Mouse (Mus musculus) CH12.LX (cell line): Measurements from ENCODE around the gene Nop53. TPM values are rescaled to one million over a fixed set of nuclear protein-coding genes. Genes with fewer than 3 reads are reported as not detected.

ENCODE experiments used
- DNase-seq: peaks from one replicate; pipeline ENCODE4 v3.0.0-alpha.2; 2013; ENCODE audit errors: extremely low read depth
- H3K27ac ChIP-seq: 2 replicates; pipeline ENCODE4 v1.5.1; 2012; ENCODE audit warnings: low read depth, mild to moderate bottlenecking, control low read depth, moderate library complexity; ENCODE audit not compliant: insufficient read depth
- H3K27me3 ChIP-seq: replicated peaks from 2 replicates; pipeline ENCODE3; 2012; ENCODE audit warnings: inconsistent platforms
- H3K36me3 ChIP-seq, 2 experiments: replicated peaks in 1 of 2; 2 replicates each; pipeline versions ENCODE3 to v1.6.1; 2012; ENCODE audit warnings: inconsistent platforms in 1 of 2, low read length in 1 of 2, mild to moderate bottlenecking in 1 of 2, mixed read lengths in 1 of 2, moderate library complexity in 1 of 2; ENCODE audit not compliant: control insufficient read depth in 1 of 2, insufficient read depth in 1 of 2
- H3K4me1 ChIP-seq, 2 experiments: 2 replicates each; pipeline ENCODE4 v1.6.1; 2012; ENCODE audit warnings: inconsistent platforms in 1 of 2, moderate library complexity in 1 of 2; ENCODE audit not compliant: insufficient read depth in 2 of 2, control insufficient read depth in 1 of 2
- H3K4me2 ChIP-seq: 2 replicates; pipeline ENCODE4 v1.6.1; 2012; ENCODE audit warnings: low read depth, mild to moderate bottlenecking, control low read depth; ENCODE audit not compliant: poor library complexity, insufficient read depth, severe bottlenecking
- H3K4me3 ChIP-seq, 3 experiments: fragments of 150-350 bp in 1 of 3; sonication (generic) in 1 of 3; replicated peaks in 1 of 3; 2 replicates each; pipeline versions ENCODE3 to v1.5.1; 2011 to 2012; ENCODE audit warnings: low read depth in 2 of 3, low read length in 2 of 3, mild to moderate bottlenecking in 2 of 3, moderate library complexity in 2 of 3, control low read depth in 1 of 3, improper control_type of control experiment in 1 of 3, inconsistent platforms in 1 of 3, mixed read lengths in 1 of 3; ENCODE audit not compliant: poor library complexity in 1 of 3
- H3K79me2 ChIP-seq: replicated peaks from 2 replicates; pipeline ENCODE4 v1.6.1; 2012; ENCODE audit warnings: mild to moderate bottlenecking, moderate library complexity; ENCODE audit not compliant: control insufficient read depth, poor library complexity, insufficient read depth, severe bottlenecking; ENCODE audit errors: extremely low read depth
- H3K9ac ChIP-seq: 2 replicates; pipeline ENCODE4 v1.6.1; 2012; ENCODE audit warnings: low read depth, mild to moderate bottlenecking, control low read depth, moderate library complexity; ENCODE audit not compliant: insufficient read depth
- H3K9me3 ChIP-seq: replicated peaks from 2 replicates; pipeline ENCODE3; 2012; ENCODE audit warnings: low read length, inconsistent platforms, mixed read lengths
- BHLHE40 ChIP-seq: IDR thresholded peaks from 2 replicates; pipeline ENCODE4 v1.6.1; 2011; ENCODE audit warnings: mild to moderate bottlenecking, low read depth, low read length, improper control_type of control experiment
- CHD1 ChIP-seq: IDR thresholded peaks from 2 replicates; pipeline ENCODE4 v1.6.1; 2012; ENCODE audit warnings: low read depth, low read length, improper control_type of control experiment, inconsistent platforms
- CHD2 ChIP-seq: IDR thresholded peaks from 2 replicates; pipeline ENCODE4 v1.6.1; 2011; ENCODE audit warnings: low read length, improper control_type of control experiment
- CTCF ChIP-seq, 2 experiments: IDR thresholded peaks in 1 of 2; conservative IDR thresholded peaks in 1 of 2; 2 replicates each; pipeline ENCODE4 v1.5.1; 2011 to 2012; ENCODE audit warnings: low read depth in 2 of 2, low read length in 2 of 2, improper control_type of control experiment in 1 of 2, inconsistent platforms in 1 of 2, mild to moderate bottlenecking in 1 of 2, moderate library complexity in 1 of 2
- E2F4 ChIP-seq: IDR thresholded peaks from 2 replicates; pipeline ENCODE4 v1.6.1; 2011; ENCODE audit warnings: low read depth, low read length, improper control_type of control experiment; ENCODE audit not compliant: insufficient replicate concordance
- ELF1 ChIP-seq: IDR thresholded peaks from 2 replicates; pipeline ENCODE4 v1.6.1; 2014; ENCODE audit warnings: low read depth, mild to moderate bottlenecking, inconsistent platforms, low read length, improper control_type of control experiment
- EP300 ChIP-seq: IDR thresholded peaks from 2 replicates; pipeline ENCODE4 v1.6.1; 2011; ENCODE audit warnings: low read length, improper control_type of control experiment
- ETS1 ChIP-seq: conservative IDR thresholded peaks from 2 replicates; pipeline ENCODE4 v1.6.1; 2012; ENCODE audit warnings: low read depth, mild to moderate bottlenecking, inconsistent platforms, low read length, improper control_type of control experiment, moderate library complexity
- GABPA ChIP-seq: IDR thresholded peaks from 2 replicates; pipeline ENCODE4 v1.6.1; 2012; ENCODE audit warnings: low read depth, low read length, improper control_type of control experiment, inconsistent platforms; ENCODE audit not compliant: insufficient replicate concordance
- HCFC1 ChIP-seq: IDR thresholded peaks from 2 replicates; pipeline ENCODE4 v1.6.1; 2012; ENCODE audit warnings: low read depth, mild to moderate bottlenecking, inconsistent platforms, low read length, improper control_type of control experiment
- IRF4 ChIP-seq: IDR thresholded peaks from 2 replicates; pipeline ENCODE4 v1.6.1; 2014; ENCODE audit warnings: low read depth, mild to moderate bottlenecking, inconsistent platforms, low read length, improper control_type of control experiment
- JUND ChIP-seq: conservative IDR thresholded peaks from 2 replicates; pipeline ENCODE4 v1.6.1; 2011; ENCODE audit warnings: low read depth, low read length, improper control_type of control experiment
- KAT2A ChIP-seq: IDR thresholded peaks from 2 replicates; pipeline ENCODE4 v1.6.1; 2012; ENCODE audit warnings: low read length, improper control_type of control experiment, inconsistent platforms; ENCODE audit not compliant: insufficient replicate concordance
- MAFK ChIP-seq: IDR thresholded peaks from 2 replicates; pipeline ENCODE4 v1.6.1; 2011; ENCODE audit warnings: low read length, improper control_type of control experiment; ENCODE audit not compliant: insufficient replicate concordance
- MAX ChIP-seq: IDR thresholded peaks from 2 replicates; pipeline ENCODE4 v1.6.1; 2011; ENCODE audit warnings: low read length, improper control_type of control experiment
- MAZ ChIP-seq: IDR thresholded peaks from 2 replicates; pipeline ENCODE4 v1.6.1; 2012; ENCODE audit warnings: low read depth, mild to moderate bottlenecking, inconsistent platforms, low read length, improper control_type of control experiment, moderate library complexity
- MYC ChIP-seq: IDR thresholded peaks from 2 replicates; pipeline ENCODE4 v1.6.1; 2011; ENCODE audit warnings: low read depth, mild to moderate bottlenecking, improper control_type of control experiment, low read length
- NELFE ChIP-seq: IDR thresholded peaks from 2 replicates; pipeline ENCODE4 v1.6.1; 2011; ENCODE audit warnings: low read depth, low read length, improper control_type of control experiment
- PAX5 ChIP-seq: IDR thresholded peaks from 2 replicates; pipeline ENCODE4 v1.6.1; 2012; ENCODE audit warnings: low read length, inconsistent platforms, mixed read lengths
- POLR2A ChIP-seq: IDR thresholded peaks from 2 replicates; pipeline ENCODE4 v1.6.1; 2011; ENCODE audit warnings: low read depth, mild to moderate bottlenecking, improper control_type of control experiment, low read length
- RAD21 ChIP-seq: IDR thresholded peaks from 2 replicates; pipeline ENCODE4 v1.6.1; 2011; ENCODE audit warnings: low read depth, mild to moderate bottlenecking, low read length, improper control_type of control experiment, moderate library complexity
- RCOR1 ChIP-seq: conservative IDR thresholded peaks from 2 replicates; pipeline ENCODE4 v1.6.1; 2012; ENCODE audit warnings: low read depth, mild to moderate bottlenecking, inconsistent platforms, low read length, improper control_type of control experiment
- SIN3A ChIP-seq: IDR thresholded peaks from 2 replicates; pipeline ENCODE4 v1.6.1; 2012; ENCODE audit warnings: low read length, improper control_type of control experiment, inconsistent platforms
- SMC3 ChIP-seq: IDR thresholded peaks from 2 replicates; pipeline ENCODE4 v1.6.1; 2011; ENCODE audit warnings: low read depth, low read length, improper control_type of control experiment
- TBP ChIP-seq: conservative IDR thresholded peaks from 2 replicates; pipeline ENCODE4 v1.6.1; 2011; ENCODE audit warnings: low read depth, low read length, improper control_type of control experiment
- TCF12 ChIP-seq: IDR thresholded peaks from 2 replicates; pipeline ENCODE4 v1.6.1; 2014; ENCODE audit warnings: low read depth, mild to moderate bottlenecking, inconsistent platforms, low read length, improper control_type of control experiment
- USF1 ChIP-seq: IDR thresholded peaks from 2 replicates; pipeline ENCODE4 v1.6.1; 2014; ENCODE audit warnings: low read depth, mild to moderate bottlenecking, inconsistent platforms, low read length, improper control_type of control experiment
- USF2 ChIP-seq: conservative IDR thresholded peaks from 2 replicates; pipeline ENCODE4 v1.6.1; 2011; ENCODE audit warnings: low read depth, low read length, improper control_type of control experiment
- ZC3H11A ChIP-seq: IDR thresholded peaks from 2 replicates; pipeline ENCODE4 v1.6.1; 2012; ENCODE audit warnings: low read depth, mild to moderate bottlenecking, inconsistent platforms, low read length, improper control_type of control experiment
- ZKSCAN1 ChIP-seq: IDR thresholded peaks from 2 replicates; pipeline ENCODE4 v1.6.1; 2012; ENCODE audit warnings: low read depth, inconsistent platforms, low read length, improper control_type of control experiment, borderline replicate concordance
- ZMIZ1 ChIP-seq: IDR thresholded peaks from 2 replicates; pipeline ENCODE4 v1.6.1; 2012; ENCODE audit warnings: low read depth, mild to moderate bottlenecking, inconsistent platforms, low read length, improper control_type of control experiment
- ZNF384 ChIP-seq: IDR thresholded peaks from 2 replicates; pipeline ENCODE4 v1.6.1; 2012; ENCODE audit warnings: low read depth, low read length, improper control_type of control experiment, inconsistent platforms
- dilution Hi-C: fragments of 300-500 bp; cut with MboI; formaldehyde crosslinking; loops from 2 replicates; pipeline ENCODE4 v1.14.3; 2020; ENCODE audit warnings: low sequenced_read_pairs; ENCODE audit not compliant: extremely low pct_unique_long_range_greater_than_20kb, extremely low pct_ligation_motif_present
- in situ Hi-C: fragments of 300-500 bp; cut with MboI; formaldehyde crosslinking; loops from 3 replicates; pipeline ENCODE4 v1.14.3; 2019; ENCODE audit warnings: low sequenced_read_pairs, low pct_ligation_motif_present, low pct_unique_long_range_greater_than_20kb, mixed read lengths
- polyA plus RNA-seq: library from polyadenylated mRNA; unstranded; fragments of >175 nt; gene quantifications from 2 replicates; pipeline ENCODE4 v1.2.1, GENCODE M21; 2012; ENCODE audit warnings: low read depth; ENCODE audit not compliant: insufficient read length
- total RNA-seq, 2 experiments: library from RNA; depleted of rRNA; stranded (reverse); fragments of 300-350 nt in 1 of 2; fragments of >200 nt in 1 of 2; gene quantifications; 2 replicates each; pipeline ENCODE4 v1.2.3; 2012 to 2014

The Nop53 gene
- total and polyA plus RNA-seq, 3 experiments, result 199 to 310 (median 291) TPM

DNA sequence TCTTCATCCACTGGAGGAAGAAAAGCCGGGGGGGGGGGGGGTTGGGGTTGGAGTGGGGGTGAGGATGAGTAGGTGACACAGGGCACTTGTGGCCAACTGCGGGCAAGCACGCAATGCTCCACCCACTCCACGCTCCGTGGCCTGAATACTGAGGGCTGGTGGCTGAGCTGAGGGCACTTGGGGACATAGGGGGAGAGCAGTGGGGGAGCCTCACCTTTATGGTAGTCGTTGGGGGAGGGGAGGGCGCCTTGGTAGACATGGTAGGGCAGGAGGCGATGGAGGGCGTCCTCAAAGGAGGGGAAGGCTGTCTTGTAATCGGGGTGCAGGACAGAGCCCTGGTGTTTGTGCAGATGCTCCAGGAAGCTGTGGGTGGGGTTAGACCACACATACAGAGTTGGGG lies 29.6 kb upstream of the Nop53 start:
- DNase-seq, result no peak
- no peaks in the 10 kb centered on the region for H3K9me3 ChIP-seq
- in situ Hi-C loops (no loop called here), dilution Hi-C loops (no loop called here)
- H3K36me3 ChIP-seq, result peaks cover 68 to 92% of the 10 kb centered on the region in 2 experiments
- no peak overlapping the region for H3K27ac ChIP-seq
- no peak overlapping the region for H3K4me3 ChIP-seq
- TF ChIP-seq SIN3A (no peak), CTCF (conservative IDR thresholded peaks at IDR 0.05 in 1 of 2, IDR thresholded peaks at IDR 0.05 in 1 of 2; ENCODE audit: low read depth in 2 of 2, low read length in 2 of 2) (no peak), RCOR1 (no peak), TBP (no peak), HCFC1 (no peak), POLR2A (no peak), ZMIZ1 (no peak), ETS1 (no peak), SMC3 (no peak), ELF1 (no peak), CHD2 (no peak), BHLHE40 (no peak), KAT2A (no peak), EP300 (no peak), MAFK (no peak), GABPA (no peak), NELFE (no peak), RAD21 (no peak), MAX (no peak)
- H3K27me3 ChIP-seq, result no peaks in the 10 kb centered on the region
- H3K79me2 ChIP-seq, result no peaks in the 10 kb centered on the region
- H3K9ac ChIP-seq, result no peak overlapping the region
- no peak overlapping the region for H3K4me2 ChIP-seq
- peaks cover 0 to 5% of the 10 kb centered on the region in 2 experiments; a peak in 1 of 4 replicates for H3K4me1 ChIP-seq

- dilution Hi-C loops (loop anchor here (25.0 kb wide), 1 partner anchor 188 kb away; no protein-coding TSS in a partner anchor), in situ Hi-C loops (no loop called here)
- TF ChIP-seq SMC3, result peak; percentile 48
- TF ChIP-seq CTCF (conservative IDR thresholded peaks at IDR 0.05 in 1 of 2, IDR thresholded peaks at IDR 0.05 in 1 of 2; ENCODE audit: low read depth in 2 of 2, low read length in 2 of 2), result peak; percentile 77 to 85
- no peak for TF ChIP-seq HCFC1
- TF ChIP-seq E2F4, result no peak
- no peak for TF ChIP-seq USF2
- no peak for TF ChIP-seq ZNF384
- no peak for TF ChIP-seq JUND
- no peak for TF ChIP-seq TCF12
- TF ChIP-seq TBP, result no peak
- no peak for TF ChIP-seq CHD1
- no peak for TF ChIP-seq MAZ
- no peak for TF ChIP-seq MAFK
- TF ChIP-seq IRF4, result no peak
- TF ChIP-seq PAX5, result no peak
- TF ChIP-seq RAD21, result peak; percentile 48
- TF ChIP-seq ZMIZ1, result no peak
- no peak for TF ChIP-seq ZC3H11A
- TF ChIP-seq MYC, result no peak
- TF ChIP-seq USF1, result no peak
- no peak for TF ChIP-seq NELFE
- TF ChIP-seq GABPA, result no peak
- TF ChIP-seq ZKSCAN1, result no peak
- TF ChIP-seq ELF1, result no peak
- TF ChIP-seq KAT2A, result no peak
- TF ChIP-seq CHD2, result no peak
- peaks cover 63 to 90% of the 10 kb centered on the region in 2 experiments for H3K36me3 ChIP-seq
- H3K27ac ChIP-seq, result no peak overlapping the region
- H3K9me3 ChIP-seq, result no peaks in the 10 kb centered on the region
- H3K4me3 ChIP-seq, result no peak overlapping the region
- no peak overlapping the region for H3K9ac ChIP-seq
- peak; percentile 58 for DNase-seq
- H3K4me1 ChIP-seq, result peaks cover 0 to 5% of the 10 kb centered on the region in 2 experiments; a peak in 1 of 4 replicates
- H3K27me3 ChIP-seq, result no peaks in the 10 kb centered on the region
- H3K4me2 ChIP-seq, result no peak overlapping the region
- no peaks in the 10 kb centered on the region for H3K79me2 ChIP-seq
Observed at GRCm38 (mm10) chr7:15974712-15975111, 28.8 kb upstream of the Nop53 start.
